Mouse (Mus musculus) yolk sac, embryonic 10.5 days (tissue): Measurements from ENCODE around the gene Negr1.
"Not testable (repeated sequence)": the region's sequence is repeated elsewhere in the genome, so short reads cannot be mapped to it uniquely, and the experiment has no call there.

Experiments
- DNase-seq: peaks from one replicate; pipeline ENCODE4 v3.0.0-alpha.2; 2017; ENCODE audit warnings: low spot score

Gene Negr1

GRCm38 (mm10) chr3:156992811-156993210 is 431.2 kb downstream of the Negr1 start:
- no peak for DNase-seq

GRCm38 (mm10) chr3:156999177-156999808 is 437.7 kb downstream of the Negr1 start:
- no peak for DNase-seq

- no peak for DNase-seq
These were observed 460.0 kb downstream of the Negr1 start for GRCm38 (mm10) chr3:157021632-157022031.

GRCm38 (mm10) chr3:157024580-157024979 is 463.0 kb downstream of the Negr1 start:
- DNase-seq: no peak

- no peak for DNase-seq
These were observed 470.0 kb downstream of the Negr1 start for GRCm38 (mm10) chr3:157031513-157032142.

- DNase-seq: no peak
These were observed 474.4 kb downstream of the Negr1 start for GRCm38 (mm10) chr3:157036016-157036415.

- DNase-seq: no peak
These were observed 475.0 kb downstream of the Negr1 start for GRCm38 (mm10) chr3:157036568-157036967.

GRCm38 (mm10) chr3:157040619-157041018 is 479.0 kb downstream of the Negr1 start:
- no peak for DNase-seq

GRCm38 (mm10) chr3:157044565-157044964 is 483.0 kb downstream of the Negr1 start:
- DNase-seq: no peak

GRCm38 (mm10) chr3:157064438-157064837 is 502.8 kb downstream of the Negr1 start:
- DNase-seq: not testable (repeated sequence)

GRCm38 (mm10) chr3:157066331-157066730 is 504.7 kb downstream of the Negr1 start:
- no peak for DNase-seq

GRCm38 (mm10) chr3:157079250-157079965 is 517.8 kb downstream of the Negr1 start:
- no peak for DNase-seq

GRCm38 (mm10) chr3:157079966-157080306 is 518.3 kb downstream of the Negr1 start:
- no peak for DNase-seq

- DNase-seq: no peak
These were observed 519.0 kb downstream of the Negr1 start for GRCm38 (mm10) chr3:157080585-157080984.

GRCm38 (mm10) chr3:157082808-157083784 is 521.5 kb downstream of the Negr1 start:
- no peak for DNase-seq

- DNase-seq: no peak
These were observed 523.6 kb downstream of the Negr1 start for GRCm38 (mm10) chr3:157085180-157085579.

- DNase-seq: no peak
These were observed 528.5 kb downstream of the Negr1 start for GRCm38 (mm10) chr3:157090051-157090450.

- DNase-seq: no peak
These were observed 534.7 kb downstream of the Negr1 start for GRCm38 (mm10) chr3:157096284-157096683.

GRCm38 (mm10) chr3:157097514-157097913 is 535.9 kb downstream of the Negr1 start:
- DNase-seq: no peak

GRCm38 (mm10) chr3:157098417-157098816 is 536.8 kb downstream of the Negr1 start:
- no peak for DNase-seq

- DNase-seq: no peak
These were observed 543.4 kb downstream of the Negr1 start for GRCm38 (mm10) chr3:157104866-157105579.
